Mouse (Mus musculus) left cerebral cortex, postnatal 14 days (tissue): ENCODE results near the gene Rcn3. TPM values are rescaled to one million over a fixed set of nuclear protein-coding genes. Genes with fewer than 3 reads are reported as not detected.

Experiments used
- DNase-seq, 2 experiments: peaks; one replicate each; pipeline ENCODE4 v3.0.0; 2021 to 2022; ENCODE audit warnings: low spot score in 2 of 2, mixed read lengths in 1 of 2
- intact Hi-C: fragments of 180-260 bp; cut with DNase I; formaldehyde crosslinking; loops from one replicate; pipeline ENCODE4 v1.15.1; 2025
- total RNA-seq, 2 experiments: library from RNA; stranded (reverse); gene quantifications; 2 replicates each; pipeline ENCODE4 v1.2.3; 2021

The Rcn3 gene
- total RNA-seq, 2 experiments from 2014 or later: 7.5 to 7.8 TPM

- DNase-seq: no peak
- intact Hi-C loops: loop anchor here (5.0 to 10.0 kb wide), 2 partner anchors 41 to 214 kb away; partner anchors contain the start of gene Rps11
Measured at GRCm38 (mm10) chr7:45081016-45081415, 11.0 kb downstream of the Rcn3 start.

- intact Hi-C loops: loop anchor here (2.0 to 10.0 kb wide), 3 partner anchors 42 to 215 kb away; partner anchors contain the start of genes Flt3l, Gm45713 and Rps11
- peak; percentile 92 to 95 for DNase-seq
Measured at GRCm38 (mm10) chr7:45079856-45080255, 12.2 kb downstream of the Rcn3 start.

DNA sequence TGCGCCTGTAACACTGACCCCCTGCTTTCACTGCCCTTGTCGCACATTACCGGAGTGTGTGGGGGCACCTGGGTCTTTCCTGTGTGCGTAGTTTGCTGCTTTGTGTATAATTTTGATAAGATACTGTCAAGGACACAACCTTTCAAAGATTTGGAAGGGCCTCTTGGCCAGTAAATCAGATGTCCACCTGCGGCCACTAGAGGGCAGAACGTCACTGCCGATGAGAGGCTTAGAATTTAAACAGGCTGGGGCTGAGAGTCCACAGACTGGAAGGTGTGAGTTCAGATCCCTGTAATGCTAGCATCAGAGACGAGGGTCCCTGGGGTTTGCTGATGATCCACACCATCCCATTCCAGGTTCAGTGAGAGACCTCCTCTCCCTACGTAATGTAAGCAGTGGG, 13.5 kb downstream of the Rcn3 start:
- intact Hi-C loops: loop anchor here (2.0 kb wide), 1 partner anchor 58 kb away; the partner anchor contains the start of genes Flt3l and Gm45713
- DNase-seq: peak; percentile 60 to 74

GRCm38 (mm10) chr7:45077829-45078228, 14.2 kb downstream of the Rcn3 start:
- intact Hi-C loops: loop anchor here (2.0 kb wide), 1 partner anchor 59 kb away; the partner anchor contains the start of genes Flt3l and Gm45713
- DNase-seq: no peak

DNA sequence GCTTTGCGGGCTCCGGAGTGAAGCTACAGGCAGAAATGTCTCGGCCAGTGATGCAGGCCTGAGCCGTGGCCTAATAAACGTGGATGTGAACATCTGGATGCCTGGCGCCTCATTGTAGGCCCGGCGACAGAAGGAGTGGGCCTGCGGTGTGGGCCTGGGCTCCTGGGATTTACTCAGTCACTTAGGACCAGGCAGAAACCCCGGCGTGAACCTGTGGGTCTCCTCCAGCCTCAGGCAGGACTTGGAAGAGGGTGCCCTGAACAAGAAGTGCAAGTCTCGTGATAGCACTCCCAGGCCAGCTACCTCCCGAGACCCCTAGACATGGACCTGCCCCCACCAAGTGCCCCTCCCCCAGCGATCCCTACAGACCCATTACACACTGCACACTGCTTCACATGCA, 14.7 kb downstream of the Rcn3 start:
- intact Hi-C loops: no loop called here
- DNase-seq: no peak

DNA sequence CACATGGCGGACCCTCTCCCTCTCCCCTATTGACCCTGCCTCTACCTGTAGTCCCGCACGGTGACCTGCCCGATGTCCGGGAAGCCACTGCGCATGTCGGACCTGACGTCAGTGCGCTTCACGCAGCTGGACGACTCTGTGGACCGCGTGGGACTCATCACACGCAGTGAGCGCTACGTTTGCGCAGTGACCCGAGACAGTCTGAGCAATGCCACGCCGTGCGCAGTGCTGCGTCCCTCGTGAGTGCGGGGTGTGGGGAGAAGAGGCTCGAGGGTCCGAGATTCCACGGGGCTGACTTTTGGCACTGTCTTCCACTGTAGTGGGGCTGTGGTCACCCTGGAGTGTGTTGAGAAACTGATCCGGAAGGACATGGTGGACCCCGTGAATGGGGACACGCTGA, 15.5 kb downstream of the Rcn3 start:
- intact Hi-C loops: no loop called here
- no peak for DNase-seq

DNA sequence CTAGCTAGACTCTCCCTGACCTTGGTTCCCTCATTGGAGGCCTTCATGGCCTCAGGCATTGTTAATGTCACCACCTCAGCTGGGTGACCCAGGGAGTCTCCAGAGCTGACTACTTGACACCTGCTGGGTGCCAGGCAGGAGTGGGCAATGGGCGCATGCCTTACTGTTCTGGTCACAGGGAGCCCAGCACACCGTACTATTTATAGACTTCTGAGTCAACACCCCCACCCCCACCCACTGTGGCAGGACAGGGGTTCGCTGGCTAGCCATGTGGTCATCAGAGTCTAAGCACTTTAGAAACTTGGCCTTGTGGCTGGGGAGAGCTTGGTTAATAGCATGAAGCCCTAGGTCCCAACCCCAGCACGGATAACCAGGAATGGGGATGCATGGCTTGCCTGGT, 16.6 kb downstream of the Rcn3 start:
- DNase-seq: no peak
- intact Hi-C loops: no loop called here

- intact Hi-C loops: loop anchor here (5.0 kb wide), 1 partner anchor 33 kb away; no protein-coding TSS in a partner anchor
- DNase-seq: no peak
Measured at GRCm38 (mm10) chr7:45073949-45074348, 18.1 kb downstream of the Rcn3 start.

- intact Hi-C loops: loop anchor here (5.0 kb wide), 1 partner anchor 34 kb away; no protein-coding TSS in a partner anchor
- DNase-seq: no peak
Measured at GRCm38 (mm10) chr7:45073171-45073707, 18.8 kb downstream of the Rcn3 start.

DNA sequence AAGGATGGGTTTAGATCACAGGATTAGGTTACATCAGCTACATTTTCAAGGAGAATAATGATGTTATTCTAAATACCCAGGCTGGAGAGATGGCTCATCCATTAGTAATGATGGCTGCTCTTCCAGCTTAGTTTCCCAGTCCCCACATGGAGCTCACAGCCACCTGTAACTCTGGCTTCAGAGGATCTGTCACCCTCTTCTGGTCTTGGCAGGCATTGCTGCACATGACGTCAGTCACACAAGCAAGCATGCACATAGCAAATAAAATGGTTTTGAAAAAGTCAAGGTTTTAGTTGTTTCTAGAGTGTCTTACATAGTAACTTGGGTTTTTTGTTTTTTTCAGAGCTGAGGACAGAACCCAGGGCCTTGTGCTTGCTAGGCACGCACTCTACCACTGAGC, 19.8 kb downstream of the Rcn3 start:
- intact Hi-C loops: loop anchor here (5.0 kb wide), 1 partner anchor 35 kb away; no protein-coding TSS in a partner anchor

GRCm38 (mm10) chr7:45069671-45070070, 22.4 kb downstream of the Rcn3 start:
- DNase-seq: no peak
- intact Hi-C loops: loop anchor here (5.0 kb wide), 1 partner anchor 38 kb away; no protein-coding TSS in a partner anchor

More for the DNA sequence above, 19.8 kb downstream of the Rcn3 start:
- no peak for DNase-seq

DNA sequence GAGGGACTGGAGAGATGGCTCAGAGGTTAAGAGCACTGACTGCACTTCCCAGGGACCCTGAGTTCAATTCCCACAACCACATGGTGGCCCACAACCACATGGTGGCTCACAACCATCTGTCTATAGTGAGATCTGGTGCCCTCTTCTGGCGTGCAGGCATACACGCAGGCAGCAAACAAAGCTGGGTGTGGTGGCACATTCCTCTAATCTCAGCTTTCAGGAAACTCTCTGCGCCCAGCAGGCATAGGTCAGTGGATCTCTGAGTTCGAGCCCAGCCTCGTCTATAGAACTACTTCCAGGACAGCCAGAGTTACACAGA, 24.1 kb downstream of the Rcn3 start:
- intact Hi-C loops: no loop called here
- peak in 1 of 2 experiments; percentile 52 for DNase-seq

GRCm38 (mm10) chr7:45067190-45067999, 24.6 kb downstream of the Rcn3 start:
- intact Hi-C loops: no loop called here

DNA sequence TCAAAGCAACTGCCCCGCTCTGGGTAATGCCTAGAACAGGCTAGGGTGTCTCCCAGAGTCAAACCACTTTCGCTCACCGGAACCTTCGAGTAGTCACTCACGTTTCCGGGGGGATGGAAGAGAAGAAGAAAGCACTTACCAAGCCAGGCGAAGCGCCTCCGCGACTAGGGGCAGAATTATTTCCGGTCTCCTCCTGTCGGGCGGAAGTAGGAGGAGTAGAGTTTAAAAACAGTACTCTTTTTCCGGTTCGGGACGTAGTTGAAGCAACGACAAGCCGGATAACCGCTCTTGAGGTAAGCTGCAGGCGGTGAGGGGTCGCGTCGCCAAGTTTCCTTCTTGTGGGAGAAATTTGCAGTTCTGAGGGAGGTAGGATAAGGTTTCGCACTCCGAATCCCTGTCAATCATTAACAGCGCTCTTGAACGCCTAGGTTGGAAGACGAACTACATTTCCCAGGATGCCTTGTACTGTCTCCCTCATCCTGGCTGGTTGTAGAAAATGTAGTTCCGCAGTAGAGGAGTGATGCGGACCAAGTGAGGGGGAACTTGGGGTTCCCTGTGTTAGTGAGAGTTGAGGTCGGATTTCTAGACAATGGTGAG, 29.7 kb downstream of the Rcn3 start, which contains the start of the genes Nosip and Prrg2:
TSS of gene Nosip (plus strand) at position 191 of the 597 bp plus-strand sequence.
TSS of gene Prrg2 (minus strand) at position 439 of the 597 bp plus-strand sequence.
- intact Hi-C loops: no loop called here
- peak; percentile 95 to 96 for DNase-seq

More at GRCm38 (mm10) chr7:45067190-45067999, 24.6 kb downstream of the Rcn3 start:
- DNase-seq: no peak

DNA sequence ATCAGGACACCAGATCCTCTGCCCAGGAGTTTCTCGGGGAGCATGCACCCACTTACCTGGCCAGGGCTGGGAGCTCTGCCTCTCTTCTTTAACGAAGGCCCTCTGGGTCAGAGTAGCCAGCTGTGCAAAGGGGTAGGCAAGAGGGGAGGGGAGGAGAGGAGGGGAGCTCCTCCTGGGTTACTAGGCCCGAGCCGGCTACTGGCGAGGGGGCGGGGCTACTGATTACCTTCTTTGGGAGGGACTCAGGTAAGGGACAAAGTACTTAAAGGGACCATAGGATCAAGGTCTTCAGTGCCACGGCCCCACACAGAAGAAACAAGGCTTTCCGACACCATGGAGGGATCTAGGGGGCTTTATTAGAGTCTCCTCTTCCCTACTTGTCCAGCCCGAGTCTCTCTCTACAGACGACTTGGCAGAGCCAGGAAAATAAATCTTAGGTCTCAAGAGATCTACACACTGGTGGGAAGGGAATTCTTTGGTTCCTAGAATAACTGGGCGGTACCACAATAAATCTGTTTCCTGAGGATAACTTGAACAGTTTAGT, 30.4 kb downstream of the Rcn3 start:
- intact Hi-C loops: no loop called here
- no peak for DNase-seq

DNA sequence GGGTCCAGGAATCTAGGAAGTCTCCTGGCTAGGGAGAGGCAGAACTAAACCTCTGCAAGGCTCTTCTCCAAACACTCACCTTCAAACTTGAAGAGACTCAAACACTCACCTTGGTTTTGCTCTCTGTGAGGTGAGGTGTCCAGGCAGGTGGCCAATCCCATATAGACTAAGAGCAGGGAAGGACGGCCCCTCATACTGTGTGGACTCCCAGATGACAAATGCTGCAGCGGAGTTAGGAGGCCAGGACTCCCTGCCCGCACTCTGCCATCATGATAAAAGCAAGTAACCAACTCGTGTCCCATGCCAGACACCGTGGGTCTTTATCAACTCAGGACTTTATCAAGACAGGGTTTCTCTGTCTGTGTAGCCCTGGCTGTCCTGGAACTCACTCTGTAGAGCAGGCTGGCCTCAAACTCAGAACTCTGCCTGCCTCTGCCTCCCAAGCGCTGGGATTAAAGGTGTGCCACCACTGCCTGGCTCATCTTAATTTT, 31.3 kb downstream of the Rcn3 start:
- no peak for DNase-seq
- intact Hi-C loops: no loop called here

GRCm38 (mm10) chr7:45058607-45059571, 33.1 kb downstream of the Rcn3 start:
- peak in 1 of 2 experiments; percentile 31 for DNase-seq
- intact Hi-C loops: no loop called here

DNA sequence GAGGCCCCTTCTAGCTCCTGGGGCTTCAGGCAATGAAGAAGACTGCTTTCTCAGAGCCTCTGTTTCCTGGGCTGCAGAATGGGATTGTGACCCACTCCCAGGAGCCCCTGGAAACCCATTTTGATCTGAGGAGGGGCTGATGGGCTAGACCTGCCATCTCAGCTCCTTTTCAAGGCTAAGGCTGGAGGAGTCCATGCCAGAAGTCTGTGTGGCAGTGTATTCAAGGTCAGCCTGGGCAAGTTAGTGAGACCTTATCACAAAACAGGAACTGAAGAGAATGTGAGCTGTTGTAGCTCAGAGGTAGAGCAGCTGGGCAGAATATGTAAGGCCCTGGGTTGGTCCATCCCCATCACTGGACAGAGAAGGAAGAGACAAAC, 35.1 kb downstream of the Rcn3 start:
- intact Hi-C loops: no loop called here
- DNase-seq: no peak
